Mouse (Mus musculus): ENCODE data around the gene Nrp2. TPM values are rescaled to one million over a fixed set of nuclear protein-coding genes. Genes with fewer than 3 reads are reported as not detected.

Nrp2 gene
- polyA plus RNA-seq, 2 experiments from 2014 or later: 0.38 to 0.61 TPM

- no peak for ATAC-seq
Measured at GRCm38 (mm10) chr1:62784084-62784392, 81.0 kb downstream of the Nrp2 start.

DNA sequence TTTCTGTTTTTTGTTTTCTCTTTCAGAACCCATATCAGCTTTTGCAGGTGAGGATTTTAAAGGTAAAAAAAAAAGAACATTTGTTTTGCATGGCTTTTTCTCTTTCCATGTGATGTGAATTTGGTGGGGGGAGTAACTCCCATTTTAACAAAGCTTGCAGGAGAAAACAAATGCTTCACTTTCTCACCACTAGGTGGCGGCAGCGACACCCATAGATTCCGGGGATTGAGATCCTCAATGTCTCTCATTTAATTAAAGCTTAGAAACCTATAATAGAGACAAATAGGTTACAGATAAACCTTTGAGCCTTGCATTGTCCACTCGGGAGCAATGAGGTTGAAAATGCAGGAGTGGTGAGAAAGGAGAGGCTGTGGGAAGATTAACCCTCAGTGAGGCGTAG, 83.2 kb downstream of the Nrp2 start:
- ATAC-seq: no peak

DNA sequence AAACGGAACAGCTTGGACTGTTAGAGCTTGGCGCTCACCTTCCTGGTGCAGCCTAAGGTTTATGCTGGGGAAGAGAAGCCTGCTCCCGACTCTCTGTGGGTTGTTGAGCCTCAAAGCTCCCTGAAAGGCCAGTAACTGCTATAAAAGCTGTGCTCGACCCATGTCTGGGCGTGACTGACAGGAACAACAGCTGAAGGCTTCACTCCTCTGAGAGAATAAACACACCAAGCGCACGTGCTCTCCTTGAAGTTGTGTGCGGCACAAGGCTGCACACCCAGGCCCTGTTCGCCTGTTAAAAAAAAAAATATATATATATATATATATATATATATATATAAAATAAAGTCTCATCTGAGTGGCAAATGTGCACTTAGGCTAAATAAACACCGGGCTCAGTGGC, 84.5 kb downstream of the Nrp2 start:
- no peak for ATAC-seq

DNA sequence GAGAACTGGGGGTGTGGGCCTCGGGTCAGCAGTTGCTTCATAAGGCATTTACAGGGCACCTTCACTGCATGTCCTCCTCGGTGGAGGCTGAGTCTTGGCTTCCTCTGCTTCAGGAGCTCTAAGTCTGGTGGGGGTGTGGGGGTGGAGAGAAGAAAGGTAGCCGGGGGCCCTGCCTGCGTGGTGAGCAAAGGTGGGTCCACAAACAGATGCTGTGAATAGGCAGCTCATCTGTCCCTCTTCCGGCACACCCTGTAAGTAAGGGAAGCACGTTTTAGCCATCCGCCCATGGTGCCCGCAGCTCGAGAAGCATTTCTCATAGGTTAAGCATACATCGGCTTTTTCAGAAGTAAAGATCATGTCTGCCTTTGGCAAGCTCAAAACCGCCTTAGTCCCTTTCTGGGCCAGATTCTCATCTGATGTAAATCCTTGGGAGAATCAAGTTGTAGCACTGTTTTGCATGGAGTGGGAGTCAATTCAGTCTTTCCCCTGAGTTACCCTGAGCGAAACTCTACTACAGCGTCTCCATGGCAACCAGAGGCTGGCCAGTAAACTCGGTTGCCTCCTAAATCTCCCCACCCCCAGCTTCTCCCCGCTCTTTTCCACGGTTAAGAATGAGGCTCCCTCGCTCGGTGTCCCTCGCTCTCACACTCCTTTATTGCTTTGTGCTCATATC, 91.3 kb downstream of the Nrp2 start:
- ATAC-seq: no peak

DNA sequence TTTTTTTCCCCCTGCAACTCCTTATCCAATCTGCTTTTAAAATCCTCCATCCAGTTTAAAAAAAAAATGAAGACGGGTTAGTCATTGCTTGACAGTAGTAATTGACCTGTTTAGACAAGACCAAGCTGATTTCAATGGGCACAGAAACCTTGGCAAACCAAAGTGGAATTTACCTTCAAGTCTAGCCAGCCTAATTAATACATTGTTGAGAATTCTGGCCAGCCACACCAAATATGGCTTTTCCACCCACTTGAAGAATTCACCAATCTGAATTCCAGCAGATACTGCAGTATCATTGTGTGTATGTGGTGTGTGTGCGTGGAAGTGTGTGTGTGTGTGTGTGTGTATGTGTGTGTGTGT, 91.8 kb downstream of the Nrp2 start:
- ATAC-seq: no peak

GRCm38 (mm10) chr1:62795307-62796037, 92.4 kb downstream of the Nrp2 start:
- ATAC-seq: no peak

DNA sequence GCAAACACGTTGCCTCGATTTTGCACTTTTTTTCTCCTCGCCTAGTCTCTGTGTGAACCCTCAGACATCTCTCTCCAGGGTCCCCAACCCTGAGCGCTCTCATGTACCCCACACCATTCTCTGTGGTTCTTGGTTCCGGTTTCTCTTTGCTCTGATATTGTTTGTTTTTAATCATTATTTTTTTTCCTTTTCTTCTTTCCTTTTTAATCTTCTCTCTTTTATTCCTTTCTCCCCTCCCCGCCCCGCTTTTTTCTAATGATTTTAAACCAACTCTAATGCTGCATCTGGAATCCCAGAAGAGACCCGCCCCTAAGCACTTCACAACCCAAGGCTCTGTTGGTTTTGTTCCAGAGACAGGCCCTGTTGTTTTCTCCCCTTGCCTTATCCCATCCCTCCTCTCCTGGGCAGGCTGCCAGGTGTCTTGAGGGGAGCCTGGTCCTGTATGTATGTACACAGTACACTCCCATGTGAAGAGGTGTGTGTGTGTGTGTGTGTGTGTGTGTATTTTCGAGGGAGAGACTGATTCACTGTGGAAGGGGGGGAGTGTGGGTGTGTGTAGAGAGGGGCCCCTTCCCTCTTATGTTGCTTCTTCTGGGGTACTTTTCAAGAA, 93.1 kb downstream of the Nrp2 start:
- ATAC-seq: no peak

DNA sequence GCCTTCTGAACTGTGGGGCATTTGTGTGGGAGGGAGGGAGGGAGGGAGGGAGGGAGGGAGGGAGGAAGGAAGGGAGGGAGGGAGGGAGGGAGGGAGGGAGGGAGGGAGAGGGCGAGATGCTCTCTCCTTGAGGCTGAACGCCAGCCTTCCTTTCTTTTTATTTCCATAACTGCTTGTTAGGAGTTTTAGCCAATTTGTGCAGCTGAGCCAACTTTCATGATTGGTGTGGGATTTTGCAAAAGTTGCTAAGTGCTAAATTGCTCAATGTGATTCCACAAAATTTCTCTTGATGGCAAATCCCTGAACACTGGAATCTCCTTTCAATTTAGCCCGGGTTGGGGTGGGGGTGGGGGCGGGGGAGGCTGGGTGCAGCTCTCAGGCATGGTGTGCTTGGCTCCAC, 96.3 kb downstream of the Nrp2 start:
- ATAC-seq: no peak

DNA sequence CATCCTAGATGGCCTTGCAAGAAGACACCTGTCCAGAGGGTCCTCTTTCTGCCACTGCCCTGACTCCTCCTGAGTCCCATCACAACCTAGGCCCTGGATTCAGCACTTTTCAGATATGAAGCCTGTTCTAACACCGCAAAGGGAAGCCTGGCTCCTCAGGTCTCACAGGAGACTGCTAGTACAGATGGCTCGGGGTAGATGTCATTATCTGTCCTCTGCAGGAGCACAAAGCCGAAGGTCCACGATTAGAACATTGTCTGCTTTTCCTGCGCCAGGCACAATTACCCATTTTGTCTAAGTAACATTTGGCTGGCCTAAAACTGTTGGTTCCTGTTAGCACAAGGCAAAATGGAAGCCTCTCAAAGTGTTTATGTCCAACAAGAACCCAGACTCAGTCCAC, 97.3 kb downstream of the Nrp2 start:
- ATAC-seq: no peak

- no peak for ATAC-seq
Measured at GRCm38 (mm10) chr1:62801429-62801828, 98.3 kb downstream of the Nrp2 start.

- no peak for ATAC-seq
Measured at GRCm38 (mm10) chr1:62801842-62802241, 98.8 kb downstream of the Nrp2 start.

DNA sequence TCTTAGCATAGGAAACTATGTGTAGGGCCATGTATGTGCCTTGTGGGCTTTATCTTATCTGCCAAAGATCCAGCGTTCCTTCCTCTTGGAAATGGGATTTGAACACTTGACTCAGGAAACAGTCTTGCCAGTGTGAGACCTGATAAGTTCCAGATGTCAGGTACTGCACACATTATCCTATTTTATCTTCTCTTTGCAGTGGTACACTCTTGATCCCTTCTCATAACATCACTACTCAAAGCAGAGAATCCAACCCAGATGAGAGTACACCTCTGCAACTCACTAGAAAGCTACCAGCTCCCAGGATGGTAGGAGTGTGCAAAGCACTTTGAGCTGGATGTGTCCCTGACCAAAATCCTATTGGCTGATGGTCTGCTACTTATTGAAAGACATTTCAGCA, 100.5 kb downstream of the Nrp2 start:
- ATAC-seq: no peak

GRCm38 (mm10) chr1:62806014-62806413, 102.9 kb downstream of the Nrp2 start:
- ATAC-seq: no peak

GRCm38 (mm10) chr1:62808395-62808794, 105.3 kb downstream of the Nrp2 start:
- no peak for ATAC-seq

DNA sequence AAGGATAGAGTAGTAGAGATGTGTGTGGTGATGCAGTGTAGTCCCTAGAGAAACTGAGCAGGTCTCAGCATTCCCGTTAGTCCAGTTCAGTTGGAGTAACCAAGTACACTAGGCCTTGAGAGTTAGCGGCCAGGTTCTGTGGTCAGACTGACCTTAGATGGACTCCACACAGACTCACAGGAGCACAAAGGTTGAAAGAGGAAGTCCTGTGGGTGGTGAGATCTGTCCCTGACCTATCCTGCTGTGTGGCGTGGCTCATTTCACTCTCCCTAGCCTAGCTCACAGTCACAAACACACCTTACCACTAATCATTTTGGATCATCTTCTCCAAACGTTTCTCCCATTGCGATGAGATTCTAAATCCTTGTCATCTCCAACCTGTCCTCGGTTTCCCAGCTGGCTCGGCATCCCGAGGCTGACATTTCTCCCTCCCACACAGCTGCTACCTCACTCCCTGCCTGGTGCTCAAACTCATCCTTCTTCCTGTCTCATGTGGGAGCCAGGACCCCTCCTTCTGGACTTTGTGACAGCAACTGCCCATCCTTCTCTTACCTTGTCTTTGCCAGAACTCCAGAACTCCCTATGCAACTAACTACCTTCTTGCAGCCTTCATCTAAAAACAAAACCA, 106.6 kb downstream of the Nrp2 start:
- no peak for ATAC-seq

DNA sequence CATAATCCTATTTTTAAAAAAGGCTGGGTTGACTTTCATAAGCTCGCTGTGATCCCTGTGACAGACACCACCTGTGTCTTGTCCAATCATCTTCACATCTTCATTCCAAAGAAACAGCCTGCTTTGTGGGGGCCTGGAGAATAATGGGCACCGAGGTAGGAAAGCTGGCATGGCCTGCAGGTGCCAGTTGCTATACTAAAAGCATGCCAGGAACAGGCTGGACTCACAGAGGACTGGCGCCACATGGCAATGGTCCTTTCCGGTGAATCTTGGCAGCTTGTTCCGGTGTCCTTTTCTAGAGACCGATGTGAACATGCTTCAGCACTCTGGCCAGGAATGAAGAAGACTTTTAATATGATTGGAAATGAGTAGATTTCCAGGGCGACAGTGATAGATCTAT, 108.1 kb downstream of the Nrp2 start:
- ATAC-seq: no peak

DNA sequence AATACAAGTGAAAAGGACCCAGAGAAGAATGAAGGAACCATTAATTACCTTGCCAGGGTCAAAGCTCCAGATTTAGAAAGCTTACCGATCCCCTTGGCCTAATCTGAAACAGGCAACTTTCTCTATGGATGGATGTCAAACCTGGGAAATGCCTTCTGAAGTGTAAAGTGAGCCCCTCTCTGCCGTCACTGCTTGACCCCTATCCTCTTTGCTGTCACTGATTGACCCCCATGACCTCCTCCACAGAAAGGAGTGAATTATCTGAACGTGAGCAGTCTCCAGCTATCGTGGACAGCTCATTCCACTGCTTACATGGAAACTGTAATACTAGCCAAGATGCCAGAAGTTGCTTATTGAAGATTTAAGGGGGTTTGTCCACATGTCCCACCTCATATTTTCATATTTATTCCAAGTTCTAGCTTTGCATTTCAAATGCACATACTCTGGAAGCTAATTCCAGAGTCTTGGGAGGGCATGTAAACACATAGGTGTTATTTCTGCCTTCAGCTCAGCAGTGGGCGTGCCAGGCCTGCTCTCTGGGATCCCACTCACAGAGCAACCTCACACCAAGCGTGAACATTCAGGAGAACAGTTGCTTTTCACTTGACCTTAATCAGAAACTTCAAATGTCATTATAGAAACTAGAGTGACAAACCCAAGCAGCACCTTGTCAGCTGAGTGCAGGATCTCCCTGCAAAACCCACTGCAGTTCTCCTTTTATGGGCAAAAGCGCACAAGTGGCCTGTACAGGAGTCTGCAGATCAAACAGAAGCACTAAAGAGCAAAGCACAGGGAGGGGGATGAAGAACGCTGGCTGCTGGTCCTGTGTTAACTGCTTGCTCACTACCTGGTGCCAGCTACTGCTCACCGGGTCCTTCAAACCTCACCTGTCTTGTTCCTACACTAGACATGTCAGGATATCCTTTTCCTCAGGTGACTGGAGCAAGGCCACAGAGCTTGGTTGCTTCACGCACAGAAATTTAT, 109.9 kb downstream of the Nrp2 start:
- no peak for ATAC-seq

DNA sequence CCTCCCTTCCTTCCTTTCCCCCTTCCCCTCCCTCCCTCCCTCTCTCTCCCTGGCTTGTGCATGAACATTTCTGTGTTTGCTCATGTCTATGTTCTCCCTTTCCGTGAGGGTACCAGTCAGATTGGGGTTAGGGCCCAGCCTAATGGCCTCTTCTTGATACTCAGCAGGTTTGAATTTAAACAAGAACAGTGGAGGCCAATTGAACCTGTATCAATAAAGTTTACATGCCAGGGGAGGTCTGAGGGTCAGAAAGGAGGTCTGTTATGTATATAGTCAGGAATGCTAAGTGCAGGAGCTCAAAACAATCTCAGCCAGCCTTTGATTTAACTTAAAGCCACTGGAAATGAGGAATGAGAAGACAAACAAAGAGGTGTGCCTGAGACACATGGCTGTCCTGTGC, 110.9 kb downstream of the Nrp2 start:
- ATAC-seq: no peak

GRCm38 (mm10) chr1:62817566-62817965, 114.5 kb downstream of the Nrp2 start:
- no peak for ATAC-seq

DNA sequence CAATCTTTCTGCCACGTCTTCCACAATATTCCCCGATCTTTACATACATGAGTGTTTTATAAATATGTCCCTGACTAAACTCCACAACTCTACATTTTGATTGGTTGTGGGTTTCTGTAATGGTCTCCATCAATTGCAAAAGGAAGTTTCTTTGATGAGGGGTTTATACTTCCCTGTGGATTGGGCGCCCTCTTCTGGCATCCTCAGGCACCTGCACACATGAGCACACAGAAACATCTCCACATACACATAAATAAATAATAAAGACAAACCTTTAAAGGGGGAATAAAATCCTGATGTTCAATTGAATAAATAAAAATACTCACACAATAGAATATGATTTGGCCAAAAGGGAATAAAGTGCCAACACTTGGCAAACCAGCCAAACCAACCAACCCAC, 117.1 kb downstream of the Nrp2 start:
- ATAC-seq: no peak

GRCm38 (mm10) chr1:62821509-62822398, 118.7 kb downstream of the Nrp2 start:
- ATAC-seq: no peak

Data from CD4-positive, CD25-positive, alpha-beta regulatory T cell, adult 4 months (primary cell).